Mouse (Mus musculus): ENCODE measurements around the gene Avpr2.

Gene Avpr2

GRCm38 (mm10) chrX:73916945-73917344 lies 25.0 kb downstream of the Avpr2 start:
- DNase-seq (ENCODE audit: low spot score in 2 of 2), result no peak

- DNase-seq (ENCODE audit: low spot score in 2 of 2), result no peak
Measured at GRCm38 (mm10) chrX:73918631-73919030, 26.7 kb downstream of the Avpr2 start.

GRCm38 (mm10) chrX:73921285-73921822 lies 29.5 kb downstream of the Avpr2 start:
- no peak for DNase-seq (ENCODE audit: low spot score in 2 of 2)

GRCm38 (mm10) chrX:73921823-73922549 lies 30.1 kb downstream of the Avpr2 start, which contains the start of the genes Arhgap4 and Naa10:
Arhgap4 (minus strand) TSS chrX:73921870.
Naa10 (minus strand) TSS chrX:73921944.
- peak; percentile 62 to 75 for DNase-seq (ENCODE audit: low spot score in 2 of 2)

GRCm38 (mm10) chrX:73922550-73922882 lies 30.6 kb downstream of the Avpr2 start:
- no peak for DNase-seq (ENCODE audit: low spot score in 2 of 2)

GRCm38 (mm10) chrX:73930402-73931062 lies 38.6 kb downstream of the Avpr2 start, which contains the start of gene Renbp:
Renbp (minus strand) TSS chrX:73930850.
- DNase-seq (ENCODE audit: low spot score in 2 of 2), result no peak

GRCm38 (mm10) chrX:73931871-73932270 lies 40.0 kb downstream of the Avpr2 start:
- no peak for DNase-seq (ENCODE audit: low spot score in 2 of 2)

GRCm38 (mm10) chrX:73941860-73942259 lies 50.0 kb downstream of the Avpr2 start:
- DNase-seq (ENCODE audit: low spot score in 2 of 2), result no peak

GRCm38 (mm10) chrX:73942294-73942693 lies 50.4 kb downstream of the Avpr2 start:
- no peak for DNase-seq (ENCODE audit: low spot score in 2 of 2)

Measured in frontal cortex, postnatal 25 days (tissue).